Mouse (Mus musculus): ENCODE measurements around the gene Tada3.

- TF ChIP-seq CTCF (IDR thresholded peaks at IDR 0.05; ENCODE audit: control insufficient read depth, insufficient read depth, insufficient replicate concordance, low read depth, low read length) = no peak
- TF ChIP-seq POLR2A (IDR thresholded peaks at IDR 0.05; ENCODE audit: control insufficient read depth, low read depth, low read length) = no peak
Measured at GRCm38 (mm10) chr6:113396270-113397030, 18.8 kb upstream of the Tada3 start.

Measured in testis, adult 2 months (tissue).